Mouse (Mus musculus) fat pad, adult 2 months (tissue): ENCODE results near the gene 4930412O13Rik.

Experiments
- DNase-seq: peaks from one replicate; pipeline ENCODE4 v3.0.0-alpha.2; 2011; ENCODE audit warnings: low read depth, low spot score; ENCODE audit errors: extremely low read depth

4930412O13Rik gene

DNA sequence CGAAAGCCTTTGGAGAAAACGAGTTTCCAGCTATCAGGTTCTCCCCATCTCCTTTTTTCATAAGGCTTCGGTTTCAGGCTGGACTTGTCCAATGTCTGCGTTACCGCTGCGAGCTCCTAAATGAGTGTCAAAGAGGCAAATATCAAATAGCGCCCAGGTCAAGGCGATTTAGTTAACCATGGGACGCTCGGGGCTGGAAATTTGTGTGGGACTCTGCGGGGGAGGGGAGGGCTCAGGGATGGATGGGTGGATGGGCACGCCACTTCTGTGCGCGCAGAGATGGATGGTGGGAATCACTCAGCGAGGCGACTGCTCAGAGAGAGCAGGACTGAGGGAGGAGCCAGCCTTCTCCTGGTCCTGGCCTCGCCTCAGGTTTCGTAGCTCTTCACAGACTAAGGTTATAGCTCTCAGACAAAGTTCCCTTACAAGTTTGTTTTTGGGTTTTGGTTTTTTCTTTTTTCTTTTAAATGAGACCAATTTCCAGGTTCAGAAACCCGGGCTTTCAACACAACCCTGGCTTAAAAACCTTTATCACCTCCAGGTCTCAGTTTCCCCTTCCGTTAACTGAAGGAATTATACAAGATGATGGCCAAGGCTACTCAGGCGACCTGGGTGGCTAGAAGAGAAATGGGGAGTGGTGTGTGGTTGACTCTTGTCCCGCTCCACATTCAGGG lies 15.2 kb downstream of the 4930412O13Rik start:
- no peak for DNase-seq

DNA sequence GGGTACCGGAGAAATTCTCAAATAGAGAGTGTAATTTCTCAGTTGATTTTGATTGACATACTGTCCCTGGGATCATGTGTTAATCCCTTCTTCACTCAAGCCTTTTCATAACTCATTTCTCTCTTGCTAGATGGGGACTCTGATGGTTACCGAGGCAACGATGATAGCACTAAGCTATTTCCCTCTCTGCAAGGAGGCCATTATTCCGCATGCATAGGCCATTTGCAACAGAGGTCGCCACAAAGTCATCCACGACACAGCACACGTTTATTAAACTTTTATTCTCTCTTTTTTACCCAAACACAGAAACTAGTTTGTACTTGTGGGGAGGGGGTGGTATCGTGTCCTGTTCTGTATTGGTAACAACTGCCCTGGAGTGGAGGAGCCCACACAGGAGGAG lies 16.8 kb downstream of the 4930412O13Rik start:
- DNase-seq: no peak

DNA sequence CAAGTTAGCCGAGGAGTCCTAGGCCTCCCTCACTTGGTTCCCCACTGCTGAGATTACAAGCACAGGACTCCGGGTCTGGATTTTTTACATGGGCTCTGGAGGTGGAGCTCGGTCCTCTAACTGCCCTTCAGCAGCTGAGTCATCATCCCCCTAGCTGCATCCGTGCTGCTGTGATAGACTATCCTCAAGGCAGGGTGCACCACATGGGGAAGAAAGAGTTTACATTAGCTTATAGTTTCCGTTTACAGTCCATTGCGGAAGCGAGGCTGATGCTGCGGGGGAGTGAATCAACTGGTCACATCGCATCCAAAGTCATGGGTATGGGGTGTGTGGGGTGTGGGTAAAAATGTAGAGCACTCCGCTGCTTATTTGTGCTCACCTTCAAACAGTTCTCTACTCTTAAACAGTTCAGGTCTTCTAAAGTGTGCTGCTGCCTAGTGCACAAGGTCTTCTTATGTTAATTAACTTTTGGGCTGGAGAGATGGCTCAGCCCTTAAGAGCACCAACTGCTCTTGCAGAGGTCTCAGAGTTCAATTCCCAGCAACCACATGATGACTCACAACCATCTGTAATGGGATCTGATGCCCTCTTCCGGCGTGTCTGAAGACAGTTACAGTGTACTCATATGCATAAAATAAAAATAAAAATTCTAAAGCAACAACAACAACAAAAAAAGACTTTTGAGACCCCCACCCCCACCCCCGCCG lies 23.0 kb downstream of the 4930412O13Rik start:
- DNase-seq: no peak

DNA sequence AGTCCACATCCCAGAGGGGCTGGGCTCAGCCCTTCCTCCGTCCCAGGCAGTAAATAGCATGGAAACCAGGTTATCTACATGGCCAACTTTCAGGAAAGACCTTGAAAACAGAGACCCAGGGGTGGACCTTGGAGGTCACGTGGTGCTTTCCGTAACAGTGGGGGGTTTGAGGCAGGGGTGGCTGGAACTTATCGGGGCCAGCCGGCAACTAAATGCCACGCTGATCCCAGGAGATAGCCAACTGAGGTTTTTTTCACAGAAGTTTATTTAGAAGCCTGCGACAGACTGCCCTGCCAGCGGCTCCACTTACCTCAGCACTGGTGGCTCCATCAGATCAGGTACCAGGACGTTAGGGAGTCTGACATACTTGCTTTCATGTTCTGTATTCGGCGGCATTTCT lies 24.9 kb downstream of the 4930412O13Rik start:
- DNase-seq: no peak

DNA sequence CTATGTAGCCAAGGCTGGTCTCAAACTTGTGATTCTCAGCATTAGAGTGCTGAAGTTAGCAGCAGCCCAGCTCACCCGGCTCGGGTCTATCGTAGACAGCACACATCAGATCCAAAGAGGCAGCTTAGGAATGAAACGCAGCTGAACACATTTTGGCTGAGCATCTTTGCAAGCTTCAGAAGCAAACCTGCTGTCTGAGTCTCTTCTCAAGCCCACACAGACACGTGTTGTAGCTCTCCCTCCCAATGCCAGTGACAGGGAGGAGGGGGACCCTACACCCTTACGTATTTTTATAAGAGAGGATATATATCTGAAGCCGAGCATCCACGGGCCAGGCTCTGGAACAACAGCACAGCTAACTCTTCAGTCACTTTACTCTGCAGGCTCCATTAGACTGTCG lies 36.5 kb downstream of the 4930412O13Rik start:
- no peak for DNase-seq

DNA sequence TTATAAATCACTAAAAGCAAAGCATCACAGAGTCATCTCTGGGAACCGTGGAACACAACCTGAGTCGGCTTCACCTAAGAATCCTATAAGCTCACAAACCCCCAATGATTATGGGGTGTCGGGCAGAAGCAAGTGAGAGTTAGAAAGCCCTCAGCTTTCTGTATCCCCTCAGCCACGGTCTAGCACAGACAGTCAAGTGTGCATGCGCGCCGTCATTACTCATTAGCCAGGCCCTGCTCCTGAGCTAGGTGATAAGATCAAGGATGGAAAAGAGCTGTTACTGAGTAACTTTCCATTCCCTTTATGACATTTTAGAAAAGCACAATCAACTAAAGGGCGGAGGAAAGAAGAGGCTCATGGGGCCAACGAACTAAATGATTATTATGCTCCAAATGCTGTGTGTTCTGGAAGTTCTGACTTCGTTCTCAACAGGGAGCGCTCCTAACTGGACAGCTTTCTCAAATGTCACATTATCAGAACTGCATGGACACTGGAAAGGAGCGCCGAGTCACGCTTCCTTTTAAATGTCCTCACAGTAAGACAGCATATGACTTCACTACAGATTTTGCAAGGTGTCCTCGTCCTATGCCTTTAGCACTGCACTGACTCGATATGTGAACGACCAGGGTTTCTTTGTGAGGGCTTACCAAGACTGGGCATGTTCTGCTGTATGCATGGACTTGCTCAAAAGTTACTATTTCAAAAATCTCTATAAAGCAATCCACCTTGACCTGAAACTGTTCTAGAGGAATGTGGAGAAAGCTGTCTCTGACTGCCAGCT lies 37.8 kb downstream of the 4930412O13Rik start:
- no peak for DNase-seq

DNA sequence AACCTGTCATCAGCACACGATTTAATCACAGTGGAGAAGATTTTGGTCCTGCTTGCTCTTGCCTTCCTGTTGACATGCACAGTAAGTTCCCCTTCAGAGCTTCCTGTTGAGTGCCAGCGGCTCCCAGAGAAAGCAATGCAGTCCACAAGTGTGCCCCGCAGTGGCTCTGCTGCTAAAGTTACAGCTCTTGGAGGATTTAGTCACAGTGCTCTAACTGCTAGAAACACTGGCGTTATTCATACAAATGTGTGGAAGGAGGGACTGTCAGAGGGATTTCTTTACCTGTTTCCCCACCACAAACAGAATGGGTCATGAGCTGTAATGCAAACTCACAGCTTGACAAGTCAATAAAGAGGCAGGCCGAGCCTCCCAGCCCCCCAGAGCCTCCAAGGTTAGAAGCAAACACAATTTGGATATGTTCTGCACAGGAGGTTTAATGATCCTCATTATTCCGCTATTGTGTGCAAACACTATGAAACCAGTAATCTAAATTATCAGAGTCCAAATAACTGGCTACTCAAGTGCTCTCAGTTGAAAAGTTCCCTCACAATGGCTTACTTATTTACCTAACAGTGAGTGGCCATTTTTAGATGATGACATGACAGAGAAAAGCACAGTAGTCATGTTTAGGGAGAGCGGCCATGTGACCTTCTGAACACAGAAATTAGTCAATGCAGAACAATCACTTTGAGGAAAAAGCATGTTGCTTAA lies 45.3 kb downstream of the 4930412O13Rik start:
- DNase-seq: no peak

DNA sequence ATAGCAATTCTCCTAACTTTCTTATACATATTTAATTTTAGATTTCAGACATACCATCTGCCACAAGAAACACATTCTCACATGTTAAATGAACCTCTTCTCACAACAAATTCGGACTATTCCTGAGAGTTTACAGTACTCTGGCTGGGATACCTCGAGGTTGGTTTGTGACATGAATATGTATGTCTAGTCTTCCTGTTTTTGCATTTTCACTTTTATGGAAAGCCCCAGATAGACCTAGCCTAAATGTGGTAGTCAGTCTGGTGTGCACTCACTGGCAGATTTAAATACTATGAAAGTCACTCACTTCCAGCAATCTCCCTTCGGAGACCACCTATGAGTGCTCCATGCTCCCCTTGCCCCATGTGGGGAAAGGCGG lies 45.8 kb downstream of the 4930412O13Rik start:
- DNase-seq: no peak
